Mouse (Mus musculus) lung, postnatal 0 days (tissue): ENCODE results near the gene Arel1.

Source experiments
- CTCF ChIP-seq: IDR thresholded peaks from 2 replicates; pipeline ENCODE4 v1.5.1; 2016; ENCODE audit warnings: antibody characterized with exemption, mild to moderate bottlenecking
- EP300 ChIP-seq: IDR thresholded peaks from 2 replicates; pipeline ENCODE4 v1.6.1; 2016; ENCODE audit warnings: antibody characterized with exemption, mild to moderate bottlenecking, control low read depth

DNA sequence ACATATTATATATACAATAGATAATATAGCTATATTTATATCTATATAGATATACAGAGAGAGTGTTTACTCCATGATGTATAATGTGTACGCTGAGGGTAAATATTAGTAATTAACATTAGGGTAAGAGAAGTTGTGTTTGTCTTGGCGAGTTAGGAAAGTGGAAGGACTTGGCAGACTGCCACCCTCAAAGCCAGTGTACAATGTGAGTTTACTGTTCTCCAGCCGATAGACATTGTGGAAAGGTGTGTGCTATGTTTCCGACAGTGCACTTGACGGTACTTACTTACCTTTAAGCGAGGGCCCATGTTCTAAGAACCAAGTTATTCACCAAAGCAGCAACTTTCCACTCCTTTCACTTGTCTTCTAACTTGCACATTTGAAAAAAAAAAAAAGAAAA, 19.9 kb downstream of the Arel1 start:
- TF ChIP-seq EP300: no peak
- no peak for TF ChIP-seq CTCF
